Mouse (Mus musculus) heart, adult 2 months (tissue): ENCODE measurements around the gene Stk32c. TPM values are rescaled to one million over a fixed set of nuclear protein-coding genes. Genes with fewer than 3 reads are reported as not detected.

ENCODE experiments used
- DNase-seq, 2 experiments: peaks; one replicate each; pipeline ENCODE4 v3.0.0; 2021
- H3K27ac ChIP-seq: fragments of 200-600 bp; 2 replicates; pipeline ENCODE4 v1.8.1; 2022
- H3K27me3 ChIP-seq: fragments of 200-500 bp; 2 replicates; pipeline ENCODE4 v1.6.1; 2012; ENCODE audit warnings: mild to moderate bottlenecking, low read length, inconsistent platforms, mixed read lengths; ENCODE audit not compliant: control insufficient read depth, insufficient read depth
- H3K36me3 ChIP-seq: fragments of 200-500 bp; 2 replicates; pipeline ENCODE4 v1.6.1; 2012; ENCODE audit warnings: low read length, inconsistent platforms; ENCODE audit not compliant: control insufficient read depth, insufficient read depth
- H3K4me1 ChIP-seq: fragments of 200-500 bp; 2 replicates; pipeline ENCODE4 v1.6.1; 2011; ENCODE audit warnings: low read length; ENCODE audit not compliant: control insufficient read depth, insufficient read depth
- H3K4me3 ChIP-seq: fragments of 200-600 bp; 2 replicates; pipeline ENCODE4 v1.8.1; 2022
- H3K79me2 ChIP-seq: fragments of 200-500 bp; replicated peaks from 2 replicates; pipeline ENCODE4 v1.6.1; 2012; ENCODE audit warnings: mild to moderate bottlenecking, inconsistent platforms, low read length, moderate library complexity, mixed read lengths; ENCODE audit not compliant: control insufficient read depth, insufficient read depth
- H3K9ac ChIP-seq: fragments of 200-500 bp; 2 replicates; pipeline ENCODE4 v1.6.1; 2012; ENCODE audit warnings: low read depth, mild to moderate bottlenecking, control low read depth, inconsistent platforms, low read length, mixed read lengths
- CTCF ChIP-seq: fragments of 200-600 bp; IDR thresholded peaks from 2 replicates; pipeline ENCODE4 v1.8.1; 2022; ENCODE audit warnings: antibody characterized with exemption, mild to moderate bottlenecking, moderate library complexity
- EP300 ChIP-seq: fragments of 200-500 bp; IDR thresholded peaks from 2 replicates; pipeline ENCODE4 v1.6.1; 2011; ENCODE audit warnings: low read depth, low read length, control low read depth; ENCODE audit not compliant: insufficient read depth
- POLR2A ChIP-seq: fragments of 200-500 bp; IDR thresholded peaks from 2 replicates; pipeline ENCODE4 v1.6.1; 2011; ENCODE audit warnings: mild to moderate bottlenecking, low read depth, low read length, control low read depth; ENCODE audit not compliant: insufficient read depth
- WGBS: fragments of 180-500 bp; shearing (Covaris S2); methylation state at CpG from one replicate; pipeline ENCODE4 v1.1.7; 2018; 5-methylcytosine and 5-hydroxymethylcytosine counted together
- intact Hi-C: fragments of 180-260 bp; cut with DNase I; formaldehyde crosslinking; loops from one replicate; pipeline ENCODE4 v1.15.1; 2025
- polyA plus RNA-seq: library from polyadenylated mRNA; depleted of rRNA; stranded (reverse); fragments of >200 nt; gene quantifications from 2 replicates; pipeline ENCODE4 v1.2.3, GENCODE M21; 2012
- total RNA-seq, 2 experiments: library from RNA; stranded (reverse); gene quantifications; 2 replicates each; pipeline ENCODE4 v1.2.3; 2021

The Stk32c gene
- total and polyA plus RNA-seq, 3 experiments = 0.68 to 1.1 (median 0.94) TPM

DNA sequence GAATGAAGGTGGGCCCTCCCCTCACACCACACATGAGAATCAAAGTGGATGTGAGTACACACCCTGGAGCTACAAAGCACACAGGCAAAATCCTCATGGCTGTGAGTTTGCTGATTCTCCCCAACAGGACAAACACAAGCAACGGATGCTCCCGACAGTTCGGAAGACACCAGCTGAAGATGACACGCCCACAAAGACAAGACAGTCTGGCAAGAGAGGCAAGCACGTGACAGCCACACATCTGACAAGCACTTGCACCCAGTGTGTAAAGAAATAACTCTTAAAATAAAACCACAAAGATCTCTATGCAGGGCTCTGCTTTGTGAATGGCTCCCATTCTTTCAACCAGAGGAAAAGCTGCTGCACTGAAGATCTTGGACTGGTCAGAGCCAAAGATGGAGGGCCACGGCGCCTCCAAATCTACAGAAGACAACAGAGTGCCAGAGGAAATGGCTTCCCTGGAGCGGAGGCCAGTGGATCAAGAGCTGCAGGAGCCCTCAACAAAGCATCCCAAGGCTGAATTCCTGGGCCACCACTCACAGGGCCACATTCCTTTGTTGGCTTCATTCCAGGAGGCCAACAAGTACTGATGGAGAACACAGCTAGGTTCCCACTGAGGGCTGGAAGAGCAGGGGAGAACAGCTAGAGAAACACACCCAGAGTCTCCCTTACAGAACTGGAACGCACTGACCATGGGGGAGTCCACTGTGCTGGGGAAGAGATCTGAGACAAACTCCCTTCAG, 105.0 kb downstream of the Stk32c start:
- Histone ChIP-seq H3K4me3 (no peak overlapping the region), H3K79me2 (no peaks in the 10 kb centered on the region), H3K36me3 (no peaks in the 10 kb centered on the region), H3K27ac (no peak overlapping the region), H3K27me3 (no peaks in the 10 kb centered on the region), H3K4me1 (no peaks in the 10 kb centered on the region), H3K9ac (no peak overlapping the region)
- intact Hi-C loops = no loop called here
- DNase-seq = no peak
- TF ChIP-seq POLR2A = no peak
- no peak for TF ChIP-seq CTCF
- no peak for TF ChIP-seq EP300
- 85% methylated on average over 9 of the region's 9 CpGs for WGBS

DNA sequence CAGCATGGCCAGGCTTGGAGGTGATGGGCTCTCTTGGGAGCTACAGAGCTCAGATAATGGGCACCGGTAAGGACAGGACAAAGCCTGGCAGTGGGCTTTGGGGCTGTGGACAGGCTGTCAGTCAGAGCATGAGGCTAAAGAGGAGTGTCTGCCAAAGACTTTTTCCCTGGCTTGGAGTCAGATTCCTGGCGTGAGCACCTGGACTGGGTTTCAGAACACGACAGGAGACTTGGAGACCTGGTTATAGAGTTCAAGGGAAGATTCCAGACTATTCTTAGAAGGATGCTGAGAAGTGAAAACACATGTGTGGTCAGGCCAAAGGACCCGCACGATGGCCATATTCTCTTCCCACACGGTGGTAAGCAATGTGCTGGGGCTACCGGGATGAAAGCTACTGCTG, 107.4 kb downstream of the Stk32c start:
- no peaks in the 10 kb centered on the region for H3K36me3 ChIP-seq
- H3K79me2 ChIP-seq = no peaks in the 10 kb centered on the region
- H3K9ac ChIP-seq = no peak overlapping the region
- no peak overlapping the region for H3K27ac ChIP-seq
- H3K4me1 ChIP-seq = no peaks in the 10 kb centered on the region
- TF ChIP-seq EP300 = no peak
- TF ChIP-seq CTCF = no peak
- TF ChIP-seq POLR2A = no peak
- DNase-seq = no peak
- no peak overlapping the region for H3K4me3 ChIP-seq
- H3K27me3 ChIP-seq = no peaks in the 10 kb centered on the region
- intact Hi-C loops = no loop called here
- 70% methylated on average over 7 of the region's 7 CpGs for WGBS

DNA sequence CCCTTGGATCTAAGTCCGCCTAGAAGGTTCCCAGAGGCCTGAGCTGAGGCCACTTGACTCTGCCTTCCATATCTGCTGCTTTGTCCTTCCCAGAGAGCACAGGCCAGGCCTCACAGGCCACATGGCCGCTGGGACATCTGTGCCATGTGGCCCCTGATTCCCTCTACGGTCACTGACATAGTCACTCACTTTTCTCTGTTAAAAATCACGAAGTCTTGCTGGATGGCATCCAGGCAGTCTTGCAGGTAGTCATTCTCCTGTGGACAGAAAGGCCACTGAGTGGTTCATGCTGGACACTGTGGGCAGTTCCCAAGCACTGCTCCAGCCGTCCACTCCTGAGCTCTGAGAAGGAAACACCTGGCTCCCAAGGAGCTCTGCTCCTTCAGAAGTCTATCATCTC, 108.0 kb downstream of the Stk32c start:
- H3K36me3 ChIP-seq = no peaks in the 10 kb centered on the region
- DNase-seq = no peak
- no peak overlapping the region for H3K9ac ChIP-seq
- H3K27me3 ChIP-seq = no peaks in the 10 kb centered on the region
- TF ChIP-seq POLR2A = no peak
- TF ChIP-seq CTCF = no peak
- no peak for TF ChIP-seq EP300
- H3K27ac ChIP-seq = no peak overlapping the region
- H3K79me2 ChIP-seq = no peaks in the 10 kb centered on the region
- H3K4me3 ChIP-seq = no peak overlapping the region
- 77% methylated on average over 5 of the region's 5 CpGs for WGBS
- intact Hi-C loops = no loop called here
- no peaks in the 10 kb centered on the region for H3K4me1 ChIP-seq

DNA sequence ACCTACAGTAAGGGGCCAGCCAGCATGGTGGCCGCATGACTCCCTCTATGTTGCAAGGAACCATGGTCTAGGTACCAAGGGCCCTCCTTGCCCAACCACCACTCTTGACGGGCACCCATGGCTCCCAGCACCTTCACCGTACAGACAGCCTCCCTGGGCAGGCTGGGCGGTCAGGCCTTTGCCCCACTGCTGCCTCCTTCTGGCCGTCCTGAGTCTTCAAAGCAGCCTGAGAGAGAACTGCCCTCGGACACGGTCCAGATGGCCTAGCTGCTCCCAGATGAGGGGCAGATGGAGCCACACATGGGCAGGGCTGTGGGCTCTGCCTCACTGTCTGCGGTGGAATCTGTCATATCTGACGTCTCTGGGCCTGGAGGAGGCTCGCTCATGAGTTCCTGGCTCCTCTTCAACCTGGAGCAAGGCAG, 109.1 kb downstream of the Stk32c start:
- H3K4me3 ChIP-seq = no peak overlapping the region
- intact Hi-C loops = no loop called here
- no peaks in the 10 kb centered on the region for H3K79me2 ChIP-seq
- 68% methylated on average over 10 of the region's 10 CpGs for WGBS
- no peak for TF ChIP-seq EP300
- TF ChIP-seq CTCF = peak; percentile 37
- no peak for TF ChIP-seq POLR2A
- H3K9ac ChIP-seq = no peak overlapping the region
- H3K27ac ChIP-seq = no peak overlapping the region
- H3K36me3 ChIP-seq = no peaks in the 10 kb centered on the region
- H3K4me1 ChIP-seq = no peaks in the 10 kb centered on the region
- DNase-seq = no peak
- no peaks in the 10 kb centered on the region for H3K27me3 ChIP-seq

DNA sequence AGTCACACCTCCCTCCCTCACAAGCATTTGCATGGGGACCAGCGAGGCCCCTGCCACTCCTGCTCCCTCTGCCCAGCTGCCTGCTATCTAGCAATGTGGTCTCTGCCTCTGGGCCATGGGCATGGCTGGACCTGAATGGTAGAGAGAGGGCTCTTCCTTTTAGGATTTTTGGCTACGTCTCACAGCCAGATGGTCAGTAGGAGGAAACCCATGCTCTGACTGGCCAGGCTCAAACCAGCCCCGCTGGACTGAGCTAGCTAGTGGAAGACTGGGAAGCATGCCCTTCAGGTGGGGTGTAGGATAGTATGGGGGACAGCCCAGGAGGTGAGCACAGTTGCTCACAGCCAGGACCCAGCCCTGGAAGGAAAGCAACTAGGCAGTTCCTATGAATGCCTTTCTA, 111.3 kb downstream of the Stk32c start:
- TF ChIP-seq CTCF (no peak), EP300 (no peak), POLR2A (no peak)
- Histone ChIP-seq H3K36me3 (no peaks in the 10 kb centered on the region), H3K79me2 (no peaks in the 10 kb centered on the region), H3K27ac (no peak overlapping the region), H3K9ac (no peak overlapping the region), H3K27me3 (no peaks in the 10 kb centered on the region), H3K4me3 (no peak overlapping the region), H3K4me1 (no peaks in the 10 kb centered on the region)
- DNase-seq = no peak
- WGBS = 71% methylated on average over 3 of the region's 3 CpGs
- intact Hi-C loops = no loop called here

DNA sequence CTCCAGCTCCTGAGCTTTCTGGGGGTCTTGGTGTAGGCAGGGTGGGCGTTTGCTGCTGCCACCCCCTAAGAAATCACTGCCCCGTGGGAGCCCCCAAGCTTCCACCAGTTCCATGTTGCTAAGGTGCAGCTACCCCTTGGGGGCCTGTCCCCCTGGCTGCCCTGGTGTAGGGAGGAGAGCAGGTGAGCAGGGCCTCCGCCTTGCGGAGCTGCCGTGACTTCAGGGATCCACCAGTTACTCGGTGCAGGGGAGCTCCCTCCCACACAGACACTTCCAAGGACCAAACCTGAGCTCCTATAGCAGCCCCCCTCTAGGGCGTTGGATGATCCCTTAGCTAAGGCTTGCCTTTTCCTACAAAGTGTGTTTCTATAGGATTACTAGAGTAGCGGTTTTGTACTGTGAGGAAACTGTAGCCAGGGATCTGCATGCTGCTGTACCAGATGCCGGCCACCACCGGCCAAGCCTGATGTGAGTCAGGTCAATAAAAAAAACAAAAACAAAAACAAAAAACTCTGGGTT, 111.8 kb downstream of the Stk32c start:
- Histone ChIP-seq H3K79me2 (no peaks in the 10 kb centered on the region), H3K4me1 (no peaks in the 10 kb centered on the region), H3K27ac (no peak overlapping the region), H3K4me3 (no peak overlapping the region), H3K9ac (no peak overlapping the region), H3K36me3 (no peaks in the 10 kb centered on the region), H3K27me3 (no peaks in the 10 kb centered on the region)
- intact Hi-C loops = no loop called here
- 77% methylated on average over 10 of the region's 10 CpGs for WGBS
- DNase-seq = no peak
- TF ChIP-seq CTCF (no peak), EP300 (no peak), POLR2A (no peak)
